Mouse (Mus musculus) WW6 (cell line): Measurements from ENCODE around the gene Adamts6.

Experiments used
- DNase-seq: peaks from one replicate; pipeline ENCODE4 v3.0.0-alpha.2; 2013; ENCODE audit warnings: low read depth, low spot score

Gene Adamts6

DNA sequence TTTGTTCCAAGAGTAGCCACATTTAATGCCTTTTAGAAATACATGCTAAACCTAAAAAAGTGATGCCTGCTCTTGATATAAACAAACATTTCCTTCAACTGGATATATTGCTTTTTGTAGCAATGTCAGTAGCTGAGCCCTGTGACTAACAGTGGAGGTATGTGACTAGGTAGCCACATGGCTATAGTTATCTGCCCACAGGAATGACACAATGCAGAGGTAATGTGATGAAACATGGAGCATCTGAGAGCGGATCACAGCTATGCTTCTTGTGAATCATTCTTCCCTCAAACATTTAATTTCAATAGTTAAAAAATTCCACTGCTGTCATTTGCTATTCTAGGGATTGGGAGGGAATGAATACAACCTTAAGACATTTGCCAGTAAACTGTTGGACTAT, 172.7 kb downstream of the Adamts6 start:
- DNase-seq, result no peak

- DNase-seq, result no peak
Measured at GRCm38 (mm10) chr13:104468061-104468460, 180.4 kb downstream of the Adamts6 start.

DNA sequence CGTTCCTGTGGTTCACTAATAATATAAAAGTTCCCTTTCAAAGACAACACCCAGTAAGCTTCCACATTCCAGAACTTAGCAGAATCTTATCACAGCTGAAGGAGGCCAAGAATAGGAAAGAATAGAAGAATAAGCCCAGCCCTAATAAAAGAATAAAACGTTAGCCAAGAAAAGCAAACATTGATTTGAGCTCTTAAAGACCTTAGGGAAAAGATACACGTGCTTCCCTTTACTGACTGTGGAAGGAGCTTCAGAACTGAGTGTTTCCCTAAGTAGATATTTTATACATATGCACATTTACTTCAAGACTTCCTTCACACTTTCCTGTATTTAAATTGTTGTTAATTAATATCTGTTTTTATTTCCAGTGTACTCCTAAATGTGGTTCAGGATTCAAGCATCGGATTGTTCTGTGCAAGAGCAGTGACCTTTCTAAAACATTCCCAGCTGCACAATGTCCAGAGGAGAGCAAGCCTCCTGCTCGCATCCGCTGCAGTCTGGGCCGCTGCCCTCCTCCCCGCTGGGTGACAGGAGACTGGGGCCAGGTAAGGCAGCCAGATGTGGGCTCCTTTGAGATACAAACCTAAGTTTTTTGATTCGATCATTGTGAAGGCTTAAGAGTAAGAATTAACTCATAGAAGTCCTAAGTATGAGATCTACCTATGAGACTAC, 188.8 kb downstream of the Adamts6 start:
- no peak for DNase-seq

DNA sequence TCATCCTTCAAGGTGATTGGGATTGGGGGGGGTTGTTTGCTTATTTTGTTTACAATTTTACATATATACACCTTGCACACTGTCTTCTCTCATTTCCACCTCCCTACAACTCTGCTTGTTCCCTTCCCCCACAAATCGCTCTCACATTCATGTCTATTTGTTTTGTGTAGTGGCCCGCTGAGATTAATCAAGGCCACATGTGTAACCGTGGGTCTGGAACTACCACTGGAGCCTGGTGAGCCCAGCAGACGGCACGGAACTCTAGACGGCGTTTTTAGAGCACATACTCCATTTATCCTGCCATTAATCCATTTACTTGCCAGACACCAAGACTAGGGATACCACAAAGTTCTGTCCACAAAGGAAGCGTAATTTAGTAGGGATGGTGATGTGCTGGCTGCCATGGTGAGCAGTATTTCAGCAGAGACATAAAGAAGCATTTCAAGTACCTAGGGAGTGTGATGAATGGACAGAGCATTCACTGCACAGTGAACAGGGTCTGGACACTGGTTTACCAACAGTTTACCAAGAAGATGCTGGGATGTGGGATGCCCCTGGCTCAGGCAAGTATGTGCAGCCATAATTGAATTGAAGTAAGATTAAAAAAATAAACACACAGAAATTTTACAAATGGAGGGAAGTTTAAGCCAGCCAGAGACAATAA, 194.9 kb downstream of the Adamts6 start:
- DNase-seq, result no peak

GRCm38 (mm10) chr13:104483111-104483722, 195.6 kb downstream of the Adamts6 start:
- DNase-seq, result no peak

DNA sequence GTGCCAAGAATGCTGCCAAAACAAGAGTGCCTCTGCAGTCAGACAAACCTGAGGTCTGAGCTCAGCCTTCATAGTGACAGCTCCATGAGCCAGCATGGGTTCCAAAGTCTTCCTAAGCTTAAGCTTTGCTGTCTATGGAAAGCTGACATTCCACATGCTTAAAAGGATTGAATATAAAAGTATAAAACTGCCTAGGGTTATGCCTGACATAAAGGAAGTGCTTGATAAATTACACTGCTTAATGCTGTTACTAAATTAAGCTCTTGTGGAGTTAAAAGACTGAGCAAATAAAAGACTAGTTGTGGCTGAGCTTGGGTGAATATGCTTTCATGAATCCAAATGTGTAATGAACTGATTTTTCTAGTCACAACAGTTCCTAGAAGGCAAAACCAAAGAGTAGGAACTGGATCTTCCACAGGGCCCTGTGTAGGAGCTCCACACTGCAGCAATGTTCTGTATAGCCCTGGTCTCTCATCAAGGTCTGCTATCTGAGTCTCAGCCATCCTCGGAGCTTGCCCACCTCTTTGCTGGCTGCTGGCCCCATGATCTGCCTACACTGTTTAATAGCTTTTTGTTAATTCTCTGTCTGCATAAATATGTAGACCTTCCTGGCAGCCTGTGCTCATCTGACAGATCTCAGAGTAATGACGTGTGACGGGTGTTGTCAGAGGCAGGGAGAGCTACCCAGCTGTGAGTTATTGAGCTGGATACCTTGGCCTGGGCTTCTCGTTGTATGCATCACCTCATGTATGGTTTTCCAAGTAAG, 203.6 kb downstream of the Adamts6 start:
- no peak for DNase-seq

DNA sequence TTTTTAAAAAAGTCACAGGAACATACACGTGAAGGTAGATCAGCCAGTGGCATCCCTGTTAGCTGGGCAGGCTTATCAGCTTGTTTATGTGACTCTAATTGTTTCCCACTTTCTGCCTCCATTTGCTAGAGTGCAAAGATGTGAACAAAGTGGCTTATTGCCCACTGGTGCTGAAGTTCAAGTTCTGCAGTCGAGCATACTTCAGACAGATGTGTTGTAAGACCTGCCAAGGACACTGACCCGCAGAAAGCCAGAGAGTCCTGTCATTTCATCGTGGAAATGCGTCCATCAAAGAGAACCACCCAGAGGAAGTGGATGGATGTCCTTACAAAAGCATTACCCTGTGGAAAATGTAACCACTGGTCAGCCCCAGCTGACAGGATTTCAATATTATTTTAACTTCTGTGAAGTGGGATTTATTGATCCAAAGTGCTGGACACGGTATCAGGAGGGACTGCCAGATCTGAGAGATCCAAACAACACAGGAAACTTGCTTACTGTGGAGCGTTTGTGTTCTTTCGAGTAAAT, 205.9 kb downstream of the Adamts6 start:
- no peak for DNase-seq

GRCm38 (mm10) chr13:104494200-104494873, 206.7 kb downstream of the Adamts6 start:
- DNase-seq, result no peak

GRCm38 (mm10) chr13:104497592-104497991, 210.0 kb downstream of the Adamts6 start:
- DNase-seq, result no peak

GRCm38 (mm10) chr13:104498669-104499068, 211.0 kb downstream of the Adamts6 start:
- no peak for DNase-seq

DNA sequence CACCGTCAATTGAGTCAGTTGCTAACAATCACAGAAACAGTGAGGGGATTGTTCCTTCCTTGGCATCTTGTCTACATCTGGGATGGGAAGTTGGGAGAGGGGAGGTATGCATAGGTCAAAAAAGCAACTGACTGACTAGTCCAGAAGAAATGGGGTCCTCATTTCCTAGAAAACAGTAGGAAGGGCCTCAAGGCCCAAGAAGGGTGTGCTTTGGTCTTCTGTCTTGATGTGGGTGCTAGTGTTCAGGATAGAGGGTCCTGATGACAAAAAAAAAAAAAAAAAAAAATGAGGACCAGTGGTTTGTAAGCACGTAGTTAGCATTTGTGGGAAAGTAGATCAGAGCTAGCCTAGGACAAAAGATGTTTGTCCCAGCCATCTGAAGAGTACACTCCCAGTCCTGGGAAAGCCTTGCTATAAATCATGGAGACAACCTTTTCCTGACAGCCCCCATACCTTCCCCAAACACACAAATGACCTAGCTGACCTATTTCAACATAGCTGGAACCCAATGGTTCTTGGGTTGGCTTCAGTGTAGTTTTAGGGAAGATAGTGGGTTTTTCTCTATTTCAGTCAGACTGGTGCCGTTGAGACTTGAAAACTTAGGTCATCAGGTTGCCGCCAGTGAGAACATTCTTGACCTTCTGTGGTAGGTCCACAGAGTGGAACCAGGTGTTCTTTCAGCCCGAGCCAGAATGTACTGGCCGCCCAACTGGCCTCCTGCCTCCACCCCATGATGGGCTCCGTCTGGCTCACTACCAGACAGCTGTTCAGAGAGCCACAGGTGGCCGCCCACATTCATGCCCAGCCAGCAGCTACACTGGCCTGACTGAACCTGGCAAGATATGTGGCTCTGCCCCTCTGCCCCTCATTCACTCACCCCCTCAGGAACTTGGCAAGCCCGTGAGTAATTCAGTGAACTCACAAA, 211.7 kb downstream of the Adamts6 start:
- DNase-seq, result no peak

DNA sequence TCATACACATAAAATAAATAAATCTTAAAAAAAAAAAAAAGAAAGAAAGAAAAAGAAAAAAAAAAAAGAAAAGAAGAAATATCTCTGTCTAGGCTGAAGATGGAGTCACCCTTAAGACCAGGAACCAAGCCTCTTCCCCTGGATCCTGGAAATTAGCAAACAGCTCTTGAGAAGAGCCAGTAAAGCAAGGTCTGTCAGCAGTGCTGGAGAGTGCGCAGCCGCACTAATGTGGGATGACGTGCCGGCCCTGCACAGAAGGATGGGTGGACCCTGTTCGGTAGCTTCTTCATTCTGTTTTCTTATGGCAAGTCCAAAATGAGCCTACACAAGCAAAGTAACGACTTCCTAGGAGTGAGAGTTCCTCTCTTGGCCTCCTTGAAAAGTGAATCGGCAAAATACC, 214.8 kb downstream of the Adamts6 start:
- DNase-seq, result no peak

DNA sequence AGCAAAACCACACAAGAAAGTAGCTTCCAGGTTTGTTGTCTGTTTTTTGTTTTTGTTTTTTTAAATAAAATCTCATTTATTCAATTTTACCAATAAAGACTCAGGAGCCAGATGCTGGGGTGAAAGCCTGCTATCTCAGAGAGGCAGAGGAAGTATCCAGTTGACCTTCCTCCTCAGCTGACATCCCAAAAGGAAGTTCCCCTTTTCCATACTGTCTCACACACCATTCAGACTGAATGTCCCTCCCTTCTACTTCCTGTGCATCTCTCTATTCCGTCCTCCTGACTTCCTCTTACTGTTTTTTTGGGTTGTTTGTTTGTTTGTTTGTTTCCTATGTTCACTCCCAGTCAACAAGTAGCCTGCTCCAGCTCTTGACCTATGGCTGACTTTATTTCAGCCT, 216.4 kb downstream of the Adamts6 start:
- no peak for DNase-seq

DNA sequence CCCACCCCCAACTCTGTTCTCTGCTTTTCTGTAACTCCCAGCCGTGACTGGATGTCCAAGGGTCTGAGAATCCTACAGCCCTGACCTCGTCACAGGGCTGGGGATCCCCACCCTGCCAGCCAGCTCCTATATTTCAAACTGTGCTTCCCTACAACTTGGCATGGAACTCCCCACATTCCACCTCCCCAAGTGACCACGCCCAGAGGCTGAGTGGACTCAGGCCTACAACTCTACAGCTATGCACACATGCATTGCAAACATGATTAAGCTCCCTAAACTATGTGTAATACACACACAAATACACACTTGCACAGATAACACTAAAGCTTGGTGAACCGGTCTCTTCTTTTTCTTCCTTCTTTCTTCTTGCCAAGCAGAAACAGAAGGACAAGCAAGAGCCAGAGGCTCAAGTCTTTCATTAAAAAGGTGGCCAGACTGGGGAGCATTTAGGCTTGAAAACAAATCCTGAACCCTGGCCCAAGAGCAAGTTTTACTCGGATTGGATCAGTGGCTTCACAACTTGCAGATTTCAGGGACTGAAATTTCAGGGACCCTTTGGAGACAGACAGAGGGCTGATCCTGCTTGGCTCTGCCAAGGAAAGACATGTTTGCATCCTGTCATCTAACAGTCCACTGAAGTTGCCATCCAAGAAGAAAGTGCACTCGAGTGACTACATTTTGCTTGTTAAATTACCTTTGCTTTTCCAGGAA, 218.7 kb downstream of the Adamts6 start:
- no peak for DNase-seq

DNA sequence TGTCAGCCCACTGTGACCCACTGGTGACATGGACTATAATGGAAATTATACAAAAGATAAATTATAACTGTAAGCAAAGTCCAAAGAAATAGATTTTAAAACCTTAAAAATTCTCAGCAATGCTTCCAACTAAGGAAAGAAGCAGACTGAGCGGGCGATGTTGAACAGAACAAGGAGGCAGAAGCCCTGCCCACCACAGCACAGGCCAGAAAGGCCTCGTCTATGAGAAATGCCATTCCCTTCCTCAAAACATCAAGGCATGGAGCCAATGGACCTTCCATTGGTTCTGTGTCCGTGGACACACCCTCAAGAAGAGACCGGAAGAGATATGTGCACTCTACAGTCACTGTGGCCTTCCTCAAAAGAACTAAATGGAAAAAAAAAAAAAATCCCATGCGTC, 220.0 kb downstream of the Adamts6 start:
- no peak for DNase-seq

GRCm38 (mm10) chr13:104509561-104510493, 222.2 kb downstream of the Adamts6 start:
- no peak for DNase-seq

GRCm38 (mm10) chr13:104510766-104511165, 223.1 kb downstream of the Adamts6 start:
- no peak for DNase-seq

GRCm38 (mm10) chr13:104515054-104515453, 227.4 kb downstream of the Adamts6 start:
- DNase-seq, result no peak

DNA sequence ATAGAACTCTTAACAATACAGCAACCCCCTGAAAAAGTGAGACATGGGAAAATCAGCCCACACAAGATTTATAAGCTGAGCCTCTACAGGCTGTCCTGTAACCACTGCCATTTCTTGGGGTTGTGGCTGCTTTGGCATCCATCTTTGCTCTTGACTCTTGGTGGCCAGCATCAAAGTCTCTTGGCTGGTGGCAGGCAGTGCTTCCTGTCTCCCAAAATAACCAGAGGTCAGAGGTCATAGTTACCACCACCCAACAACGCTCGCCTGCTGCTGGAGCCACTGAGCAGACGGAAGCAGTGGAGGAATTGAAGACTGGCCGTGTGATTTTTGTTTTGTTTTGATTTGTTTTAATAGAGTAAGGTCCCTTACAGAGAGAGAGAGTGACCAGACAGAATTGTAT, 228.5 kb downstream of the Adamts6 start:
- no peak for DNase-seq
